Mouse (Mus musculus) lung, postnatal 25 days (tissue): ENCODE measurements around the gene Rpa1.
"Not testable (repeated sequence)": the region's sequence is repeated elsewhere in the genome, so short reads cannot be mapped to it uniquely, and the experiment has no call there.

ENCODE experiments used
- DNase-seq: peaks from one replicate; pipeline ENCODE4 v3.0.0; 2022; ENCODE audit warnings: low spot score

The Rpa1 gene

GRCm38 (mm10) chr11:75348199-75348889 lies at the start of gene Rpa1, which contains the start of gene Smyd4:
TSS of gene Rpa1 (minus strand) at chr11:75348324.
TSS of gene Smyd4 (plus strand) at chr11:75348433.
- peak; percentile 96 for DNase-seq

GRCm38 (mm10) chr11:75397452-75397851 lies 49.3 kb upstream of the Rpa1 start:
- DNase-seq, result no peak

GRCm38 (mm10) chr11:75395611-75396010 lies 47.5 kb upstream of the Rpa1 start:
- no peak for DNase-seq

- not testable (repeated sequence) for DNase-seq
Measured at GRCm38 (mm10) chr11:75383529-75383928, 35.4 kb upstream of the Rpa1 start.

GRCm38 (mm10) chr11:75378786-75379185 lies 30.7 kb upstream of the Rpa1 start:
- DNase-seq, result not testable (repeated sequence)

GRCm38 (mm10) chr11:75377125-75377524 lies 29.0 kb upstream of the Rpa1 start:
- no peak for DNase-seq

GRCm38 (mm10) chr11:75355475-75355874 lies 7.4 kb upstream of the Rpa1 start:
- no peak for DNase-seq

- DNase-seq, result no peak
Measured at GRCm38 (mm10) chr11:75351225-75351624, 3.1 kb upstream of the Rpa1 start.

- no peak for DNase-seq
Measured at GRCm38 (mm10) chr11:75348890-75349261, 752 bp upstream of the Rpa1 start.

GRCm38 (mm10) chr11:75347596-75347995 lies 528 bp downstream of the Rpa1 start:
- no peak for DNase-seq

GRCm38 (mm10) chr11:75347188-75347585 lies 937 bp downstream of the Rpa1 start:
- DNase-seq, result no peak

- DNase-seq, result no peak
Measured at GRCm38 (mm10) chr11:75346556-75347187, 1.5 kb downstream of the Rpa1 start.

- DNase-seq, result no peak
Measured at GRCm38 (mm10) chr11:75344716-75345115, 3.4 kb downstream of the Rpa1 start.

- no peak for DNase-seq
Measured at GRCm38 (mm10) chr11:75344163-75344562, 4.0 kb downstream of the Rpa1 start.

GRCm38 (mm10) chr11:75343096-75343495 lies 5.0 kb downstream of the Rpa1 start:
- DNase-seq, result no peak

GRCm38 (mm10) chr11:75340698-75341345 lies 7.3 kb downstream of the Rpa1 start:
- no peak for DNase-seq

GRCm38 (mm10) chr11:75340076-75340475 lies 8.0 kb downstream of the Rpa1 start:
- no peak for DNase-seq

- no peak for DNase-seq
Measured at GRCm38 (mm10) chr11:75337246-75337645, 10.9 kb downstream of the Rpa1 start.

GRCm38 (mm10) chr11:75336676-75337075 lies 11.4 kb downstream of the Rpa1 start:
- peak; percentile 50 for DNase-seq

- no peak for DNase-seq
Measured at GRCm38 (mm10) chr11:75325969-75326311, 22.2 kb downstream of the Rpa1 start.

GRCm38 (mm10) chr11:75325116-75325968 lies 22.8 kb downstream of the Rpa1 start:
- DNase-seq, result no peak

- DNase-seq, result no peak
Measured at GRCm38 (mm10) chr11:75324433-75324832, 23.7 kb downstream of the Rpa1 start.
